Mouse (Mus musculus): ENCODE data around the gene Gorab. TPM values are rescaled to one million over a fixed set of nuclear protein-coding genes. Genes with fewer than 3 reads are reported as not detected.
A peak's percentile ranks its signal among the peaks of the same experiment; 100 is the strongest.

The Gorab gene
- total RNA-seq (2021): 10 to 100 TPM; 10.1 to 10.5 TPM
- long read RNA-seq, experiment 1, transcript Gorab-201 (5 exons, 2,538 nt): major isoform, 10 of 15 reads
- long read RNA-seq, experiment 1, partial matches to known transcripts: 3 of 15 reads
- long read RNA-seq, experiment 1, other reads (novel, unspliced or antisense): 2 of 15 reads
- long read RNA-seq, experiment 2, transcript Gorab-201 (5 exons, 2,538 nt): major isoform, 8 of 8 reads
- long read RNA-seq, experiment 2, partial matches to known transcripts: 0 of 8 reads
- long read RNA-seq, experiment 2, other reads (novel, unspliced or antisense): 0 of 8 reads

DNA sequence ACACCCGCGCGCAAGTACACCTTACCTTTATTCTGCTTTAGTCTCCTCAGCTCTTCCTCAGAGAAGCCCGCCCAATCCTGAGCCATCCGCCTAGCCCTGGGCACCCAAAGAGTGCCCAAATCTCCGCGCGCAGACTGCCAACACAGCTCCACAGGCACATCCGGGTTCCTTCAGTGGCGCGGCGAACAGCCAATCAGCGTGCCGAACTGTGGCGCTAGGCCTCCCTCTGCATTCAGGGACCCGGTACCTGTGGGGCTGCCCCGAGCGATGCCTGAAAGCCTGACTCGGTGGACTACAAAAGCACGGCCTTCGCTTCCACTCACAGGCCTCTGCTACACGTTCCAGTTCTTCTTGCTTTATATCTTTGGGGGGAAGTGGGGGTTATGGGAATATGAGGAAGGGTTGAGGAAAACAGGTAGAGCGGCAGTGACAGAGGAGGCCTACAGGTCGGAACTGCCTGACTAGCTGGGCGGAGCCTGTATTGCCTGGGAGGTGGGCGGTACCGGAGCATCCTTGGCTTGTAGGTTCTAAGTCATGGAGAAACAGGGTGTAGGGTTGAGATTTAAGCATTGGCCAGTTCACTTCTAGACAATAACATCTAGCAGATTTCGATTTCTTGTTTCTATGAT is at the start of gene Gorab:
Gene Gorab, minus strand, starts transcription at position 172 of the 629 bp plus-strand sequence.
- peak; percentile 96 for DNase-seq

DNA sequence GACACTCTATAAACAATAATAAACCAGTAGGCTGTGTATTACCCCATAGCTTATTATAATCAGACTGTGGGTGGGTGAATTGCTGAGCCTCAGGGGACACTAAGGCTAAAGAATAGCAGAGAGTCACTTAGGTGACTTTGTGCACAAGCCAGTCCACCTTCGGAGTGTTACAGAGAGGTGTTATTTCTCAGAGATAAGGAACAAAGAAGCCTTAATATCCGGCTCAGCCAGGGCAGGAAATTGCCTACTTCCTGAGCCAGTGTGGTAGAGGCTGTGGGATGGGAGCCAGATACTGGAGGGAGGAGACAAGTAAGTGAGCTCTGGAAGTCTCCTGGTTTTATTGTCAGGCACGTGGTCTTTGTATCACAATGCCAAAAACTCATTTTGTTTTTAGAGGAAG is 40.4 kb upstream of the Gorab start:
- DNase-seq: peak; percentile 35

DNA sequence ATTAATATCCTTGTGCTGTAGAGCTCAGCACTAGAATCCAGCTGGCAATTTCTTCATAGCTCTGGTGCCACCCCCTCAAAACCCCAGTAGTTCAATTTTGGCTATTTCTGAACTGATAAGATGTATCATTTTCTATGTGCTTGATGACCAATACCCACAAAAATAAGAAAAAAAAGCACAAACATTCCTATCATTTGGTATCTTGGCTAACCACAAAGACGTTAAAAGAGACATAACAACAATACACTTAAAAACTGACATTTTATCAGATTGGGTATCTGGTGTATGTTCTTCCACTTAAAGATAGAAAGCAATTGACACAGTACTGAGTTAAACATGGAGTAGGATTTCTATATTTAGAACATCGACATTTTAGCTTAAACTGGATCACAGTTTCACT is 35.5 kb upstream of the Gorab start:
- DNase-seq: no peak

DNA sequence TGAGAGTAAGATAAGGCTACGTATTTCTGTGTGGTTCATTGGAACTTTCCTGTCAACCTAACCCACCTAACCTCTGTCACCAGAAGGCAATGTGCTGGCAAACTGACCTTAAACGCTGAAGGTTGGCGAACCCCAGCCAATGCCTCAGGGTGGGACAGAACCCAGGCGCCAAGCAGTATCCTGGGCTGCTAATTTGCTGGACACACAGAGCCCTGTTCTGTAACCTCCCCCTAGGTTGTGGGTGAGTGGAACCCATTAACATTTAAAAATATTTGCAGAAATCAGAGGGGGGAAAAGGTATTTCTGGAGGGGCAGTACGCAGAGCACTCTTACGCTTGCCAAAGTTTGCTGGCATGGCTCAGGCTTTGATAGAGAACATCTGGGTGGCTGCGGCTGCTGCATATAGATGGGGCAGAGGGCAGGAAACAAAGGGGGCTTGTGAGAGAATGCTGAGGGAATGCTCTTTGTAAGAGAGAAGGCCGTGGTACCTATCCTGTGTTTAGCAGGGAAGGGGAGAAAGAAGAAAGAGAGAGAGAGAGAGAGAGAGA is 20.1 kb upstream of the Gorab start:
- DNase-seq: no peak

DNA sequence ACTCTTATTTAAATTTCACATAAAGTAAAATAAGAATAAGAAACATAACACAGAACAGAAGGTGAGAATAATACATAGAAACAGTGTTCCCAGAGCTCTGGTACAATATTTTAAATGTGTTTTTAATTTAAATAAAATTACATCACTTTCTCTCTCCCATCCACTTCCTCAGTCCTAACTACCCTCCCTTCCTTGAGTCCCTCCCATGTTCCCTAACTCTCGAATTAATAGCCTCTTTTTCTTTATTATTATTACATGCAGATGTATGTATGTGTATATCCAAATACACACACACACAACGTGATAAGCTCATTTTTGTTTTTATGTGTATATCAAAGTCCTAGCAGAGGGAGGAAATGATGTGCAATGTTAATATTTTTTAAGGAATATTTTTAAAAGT is 13.7 kb upstream of the Gorab start:
- DNase-seq: no peak

DNA sequence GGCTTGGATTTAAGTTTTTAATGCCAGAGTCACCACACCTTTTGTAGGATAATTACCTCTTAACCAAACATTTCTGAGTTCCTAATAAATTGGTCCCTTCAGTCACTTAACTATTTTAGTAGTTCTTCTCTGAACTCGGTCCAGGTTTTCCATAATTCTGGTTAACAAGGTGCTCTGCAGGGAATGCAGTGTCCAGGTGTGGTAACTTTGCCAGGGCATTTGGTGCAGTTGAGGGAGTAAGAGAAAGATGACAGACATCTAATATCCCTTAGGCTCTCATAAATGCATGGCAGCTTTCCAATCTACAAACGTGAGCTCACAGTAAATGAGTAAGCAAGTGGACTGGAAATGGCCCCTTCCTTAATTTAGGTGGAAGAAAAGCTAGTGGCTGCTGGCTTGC is 10.7 kb upstream of the Gorab start:
- no peak for DNase-seq

DNA sequence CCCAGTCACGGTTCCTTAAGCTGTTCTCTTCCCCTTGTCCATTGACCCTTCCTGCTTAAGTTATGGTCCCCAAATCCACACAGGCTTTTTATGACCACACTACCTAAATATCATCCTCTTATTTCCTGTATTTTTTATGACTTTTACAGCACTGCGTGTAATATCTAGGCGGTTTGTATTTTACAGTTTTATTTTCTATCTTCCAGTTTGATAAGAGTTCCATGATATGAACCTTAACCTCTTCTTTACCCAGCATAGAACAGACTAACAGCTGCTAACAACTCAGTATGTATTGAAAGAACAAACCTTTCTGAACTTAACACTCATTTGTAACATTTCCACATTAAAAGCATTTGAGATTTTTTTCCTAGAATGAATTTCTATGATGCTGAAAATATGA is 2.7 kb upstream of the Gorab start:
- no peak for DNase-seq

DNA sequence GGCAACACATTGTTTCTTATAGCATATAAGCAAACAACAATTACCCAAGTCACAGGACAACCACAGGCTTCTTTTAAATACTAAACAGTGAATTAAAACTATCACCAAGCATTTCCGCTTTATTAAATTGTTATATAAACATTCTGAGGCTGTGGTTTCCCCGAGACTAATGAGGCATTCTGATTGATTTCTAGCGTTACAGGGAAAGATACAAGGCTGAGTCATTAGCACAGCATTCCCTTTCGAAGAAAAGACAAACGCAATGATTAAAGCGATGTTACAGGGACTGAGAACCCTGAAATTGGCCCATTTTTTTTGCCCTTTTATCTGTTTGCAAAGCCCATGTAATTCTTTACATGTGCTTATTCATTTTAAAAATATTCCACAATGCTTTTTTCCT is 12.1 kb downstream of the Gorab start:
- DNase-seq: no peak

DNA sequence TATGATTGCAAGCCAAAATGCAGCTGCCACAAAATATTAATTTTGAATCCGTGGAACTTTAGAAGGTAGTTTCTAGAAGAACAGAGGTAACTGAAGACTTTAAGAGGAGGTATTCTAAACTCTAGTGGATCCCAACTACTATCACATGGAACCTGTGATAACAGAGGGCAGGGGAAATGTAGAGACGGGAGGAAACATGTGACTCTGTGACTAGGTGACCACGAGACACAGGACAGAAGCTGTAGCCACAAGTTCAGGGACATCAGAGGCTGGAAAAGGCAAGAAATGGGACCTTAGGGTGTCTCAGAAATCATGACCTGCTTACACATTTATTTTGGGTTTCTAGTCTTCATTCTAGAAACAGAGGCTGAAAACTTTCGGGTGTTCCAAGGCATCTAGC is 13.4 kb downstream of the Gorab start:
- no peak for DNase-seq

DNA sequence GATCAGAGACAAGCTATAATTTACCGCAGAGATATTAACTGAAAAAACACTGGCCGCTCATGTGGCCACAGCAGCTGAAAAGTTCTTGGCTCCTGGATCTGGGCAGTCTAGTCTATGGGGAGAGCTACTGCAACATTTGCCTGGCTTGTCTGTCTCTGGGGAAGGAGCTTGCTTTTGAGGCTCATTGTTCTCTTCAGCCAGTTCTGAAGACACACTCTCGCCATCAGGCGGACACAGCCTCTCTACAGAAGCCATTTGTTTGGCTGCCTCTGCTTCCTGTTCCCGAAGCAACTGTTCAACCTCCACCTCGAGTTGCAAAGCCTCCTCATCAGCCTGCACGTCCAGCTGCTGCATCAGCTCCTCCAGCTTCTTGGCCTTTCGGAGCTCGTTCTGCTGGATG is 17.3 kb downstream of the Gorab start:
- peak; percentile 26 for DNase-seq

DNA sequence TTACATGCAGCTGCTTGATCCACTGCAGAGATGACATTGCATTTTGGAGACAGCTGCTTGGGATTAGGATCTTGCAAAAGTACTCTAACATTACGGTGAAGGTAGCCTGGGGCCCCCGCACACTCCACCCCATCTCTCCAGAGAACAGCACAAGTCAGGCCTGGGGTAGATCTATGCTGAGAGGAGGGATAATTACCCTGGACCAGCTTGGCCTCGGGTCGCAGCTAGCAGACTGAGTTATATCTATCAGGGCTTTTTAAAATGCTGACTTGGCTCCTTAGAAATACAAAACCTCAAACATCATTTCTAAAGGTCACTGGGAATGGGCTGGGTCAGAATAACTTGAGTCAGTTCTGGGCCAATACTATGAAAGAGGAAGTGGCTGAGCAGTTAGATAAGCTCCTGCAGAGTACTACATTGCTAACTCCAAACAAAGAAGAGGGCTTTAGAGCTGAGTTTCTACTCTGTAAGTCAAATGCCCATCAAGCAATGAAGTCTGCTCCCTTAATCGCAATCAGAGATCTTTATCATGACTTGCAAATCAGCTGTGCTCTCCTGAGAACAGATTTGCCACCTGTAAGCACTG is 19.9 kb downstream of the Gorab start:
- DNase-seq: no peak

DNA sequence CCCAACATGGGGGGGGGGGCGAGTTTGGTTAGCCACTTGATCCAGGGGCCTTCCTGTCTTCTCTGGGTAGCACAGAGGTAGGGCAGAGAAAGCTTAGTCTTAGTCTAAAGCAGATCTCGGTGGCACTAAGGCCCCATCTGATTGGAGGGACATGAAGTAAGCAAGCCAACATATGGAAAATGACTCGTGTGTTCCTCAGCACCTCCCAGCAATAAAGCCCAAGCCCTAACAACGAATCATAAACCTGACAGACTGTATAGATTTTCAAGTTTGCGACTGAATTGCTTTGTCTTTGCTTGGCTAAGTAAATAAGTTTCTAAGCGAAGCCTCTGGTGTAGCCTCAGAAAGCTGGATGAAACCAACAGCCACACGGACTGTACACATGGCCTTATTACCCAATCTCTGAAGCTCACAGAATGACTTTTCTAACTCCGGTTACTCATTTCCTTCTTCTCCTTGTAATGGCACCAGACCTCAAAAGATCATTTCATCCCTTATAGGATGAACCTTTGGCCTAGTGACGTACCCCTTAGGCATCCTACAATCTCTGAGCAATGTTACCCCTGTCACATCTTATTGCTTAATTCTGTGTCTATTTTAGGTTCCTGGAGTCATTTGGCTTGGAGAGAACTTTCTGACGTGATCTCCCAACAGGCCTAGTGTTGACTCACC is 21.3 kb downstream of the Gorab start:
- DNase-seq: no peak

DNA sequence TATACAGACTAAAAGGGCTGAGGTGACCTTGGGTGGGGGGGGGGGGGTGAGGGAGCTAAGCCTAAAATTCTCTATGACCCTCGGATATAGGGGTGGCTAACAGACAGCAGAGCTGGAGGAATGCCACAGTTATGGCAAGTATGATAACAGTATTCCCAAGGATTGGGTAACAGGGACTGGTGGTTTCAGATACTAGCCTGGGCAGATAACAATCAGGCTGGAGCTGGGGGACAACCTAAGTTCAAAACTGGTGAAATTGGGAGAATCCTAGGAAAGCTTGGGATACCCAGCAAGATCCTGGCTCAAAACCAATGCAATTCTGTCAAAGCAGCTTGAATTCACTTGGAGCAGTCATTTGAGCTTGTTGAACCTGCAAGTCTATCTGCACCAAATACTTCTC is 22.9 kb downstream of the Gorab start:
- DNase-seq: no peak

DNA sequence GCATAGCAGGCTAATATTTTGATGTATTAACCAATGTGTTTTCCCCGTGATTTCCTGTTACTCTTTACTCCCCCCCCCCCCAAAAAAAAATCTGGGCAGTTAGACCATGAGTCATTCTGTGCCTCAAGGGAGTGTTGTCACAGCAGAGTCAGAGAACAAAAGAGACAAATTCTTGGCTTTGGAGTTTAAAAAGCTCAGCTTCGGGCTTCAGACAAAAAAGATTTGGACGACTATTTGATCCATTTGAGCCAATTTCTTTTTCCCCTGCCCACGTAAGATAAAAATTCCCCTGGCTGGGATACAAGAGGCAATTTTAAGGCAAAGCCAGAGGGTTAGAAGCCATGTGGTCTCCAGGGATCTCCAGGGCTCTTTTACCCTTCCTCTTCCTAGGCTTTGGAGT is 23.4 kb downstream of the Gorab start:
- DNase-seq: peak; percentile 41

DNA sequence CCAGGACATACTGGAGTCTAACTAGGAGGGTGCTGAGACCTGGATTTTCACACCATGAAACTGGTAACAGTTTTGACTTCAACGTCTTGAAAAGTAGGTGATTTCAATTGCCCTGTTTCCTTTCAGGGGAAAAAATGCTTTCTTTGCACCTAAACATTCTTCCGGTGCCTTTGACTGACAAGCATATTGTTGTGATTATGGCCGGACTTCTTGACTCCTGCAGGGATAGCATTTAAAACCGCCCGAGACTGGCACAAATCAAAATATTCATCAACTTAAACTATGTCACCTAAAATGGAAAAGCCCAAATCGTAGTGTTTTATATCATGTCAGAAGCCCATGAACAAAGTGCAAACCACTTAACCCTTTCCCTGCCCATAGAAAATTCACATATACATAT is 25.5 kb downstream of the Gorab start:
- DNase-seq: no peak

DNA sequence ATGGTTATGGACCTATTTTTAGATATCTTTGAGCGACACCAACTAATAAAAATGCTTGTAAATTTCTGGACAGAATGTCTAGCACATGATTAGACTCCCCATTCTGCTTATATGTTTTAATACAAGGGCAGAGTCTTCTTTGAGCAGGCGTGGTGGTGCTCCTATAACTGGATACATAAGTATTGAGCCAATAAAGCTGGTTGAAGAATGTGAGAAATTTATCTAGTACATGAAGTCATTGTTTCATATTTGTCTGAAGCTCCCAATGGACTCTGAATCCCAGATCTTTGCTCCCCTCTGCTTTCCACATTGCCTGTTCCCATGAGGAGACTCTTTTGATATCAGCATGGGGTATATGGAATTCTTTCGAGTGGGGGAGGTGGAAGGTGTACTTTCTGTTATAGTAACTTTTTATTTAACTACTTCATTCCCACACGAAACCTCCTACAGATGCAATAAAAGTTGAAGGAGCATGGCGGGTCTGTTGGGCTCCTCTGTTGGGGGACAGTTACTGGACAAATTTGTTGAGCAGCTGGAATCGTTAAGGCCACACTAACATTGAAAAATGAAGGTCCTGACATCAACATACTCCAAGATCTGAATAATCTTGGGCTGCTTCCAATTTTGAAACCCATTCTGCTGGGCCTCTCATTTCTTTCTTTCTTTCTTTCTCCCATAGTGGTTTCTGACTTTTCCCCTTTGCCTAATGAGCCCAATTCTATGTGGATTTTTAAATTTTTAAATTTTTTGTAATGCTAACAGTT is 26.5 kb downstream of the Gorab start:
- DNase-seq: no peak

DNA sequence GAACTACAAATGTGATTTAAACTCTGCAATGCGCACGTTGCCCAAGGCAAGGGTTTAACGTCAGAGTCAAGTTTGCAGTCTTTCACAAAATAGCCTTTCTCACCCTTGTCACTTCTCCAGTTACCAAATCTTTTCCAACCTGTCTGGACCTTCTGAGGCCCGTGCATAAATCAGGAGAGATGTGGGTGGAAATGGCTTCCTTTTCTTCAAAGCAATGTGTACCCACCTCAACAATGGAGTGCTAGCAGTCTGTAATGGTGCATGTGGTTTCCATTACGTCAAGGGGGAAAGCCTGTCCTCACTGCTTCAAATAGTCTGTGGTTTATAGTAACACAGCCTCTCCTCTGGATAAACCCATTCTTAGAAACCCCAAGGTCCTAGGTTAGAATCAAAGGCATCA is 29.0 kb downstream of the Gorab start:
- no peak for DNase-seq

DNA sequence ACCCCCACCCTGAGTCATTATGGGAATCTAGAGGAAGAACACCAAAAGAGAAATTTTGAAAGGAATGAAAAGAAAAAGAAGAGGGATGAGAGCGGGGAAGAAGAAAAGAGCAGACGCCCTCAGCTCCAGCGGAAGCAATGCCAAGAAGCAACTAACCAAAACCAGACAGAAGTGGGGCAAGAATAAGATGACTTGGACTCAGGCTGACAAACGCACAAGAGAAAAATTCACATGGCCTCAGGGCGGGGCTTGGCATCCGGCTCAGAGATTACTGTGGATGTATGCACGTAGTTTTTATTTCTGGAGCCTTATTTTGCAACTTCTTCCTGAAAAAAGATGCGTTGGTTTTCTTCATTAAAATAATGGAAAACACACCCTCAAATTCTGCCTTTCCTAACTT is 41.3 kb downstream of the Gorab start:
- DNase-seq: no peak

DNA sequence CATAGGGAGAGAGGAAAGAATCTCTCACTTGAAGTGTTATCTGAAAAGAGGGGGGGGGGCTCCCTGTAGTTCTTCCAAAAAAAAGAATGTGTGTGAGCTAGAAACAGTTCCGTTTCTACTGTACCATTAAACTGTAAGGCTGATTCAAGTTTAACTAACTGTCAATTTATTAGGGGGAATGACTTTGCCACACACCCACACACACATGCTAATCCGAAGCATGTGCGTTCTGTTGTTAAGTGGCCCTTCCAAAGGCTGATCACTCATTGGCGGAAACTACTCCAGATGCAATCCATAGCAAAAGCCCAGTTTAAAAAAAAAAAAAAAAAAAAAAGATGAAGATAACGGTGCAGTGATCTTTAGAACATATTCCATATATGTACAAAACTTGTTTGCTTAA is 42.1 kb downstream of the Gorab start:
- no peak for DNase-seq

DNA sequence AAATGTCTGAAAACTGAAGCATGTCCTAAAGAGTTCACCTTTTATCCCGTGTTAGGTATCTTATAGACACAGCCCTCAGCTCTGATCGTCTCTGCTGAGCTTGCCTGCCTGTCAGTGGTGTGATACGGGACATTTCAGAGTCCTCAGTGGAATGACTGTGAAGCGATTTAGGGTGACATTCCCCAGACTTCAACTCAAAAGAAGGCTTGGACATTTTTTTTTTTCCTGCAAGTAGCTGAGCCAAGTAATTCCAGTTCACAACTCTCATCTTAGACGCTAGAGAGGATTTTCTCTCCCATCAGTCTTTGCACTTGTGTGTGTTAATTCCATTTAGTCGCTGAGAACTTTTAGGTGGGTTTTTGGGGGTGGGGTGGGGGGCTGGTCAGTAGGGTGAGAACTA is 42.7 kb downstream of the Gorab start:
- no peak for DNase-seq

DNA sequence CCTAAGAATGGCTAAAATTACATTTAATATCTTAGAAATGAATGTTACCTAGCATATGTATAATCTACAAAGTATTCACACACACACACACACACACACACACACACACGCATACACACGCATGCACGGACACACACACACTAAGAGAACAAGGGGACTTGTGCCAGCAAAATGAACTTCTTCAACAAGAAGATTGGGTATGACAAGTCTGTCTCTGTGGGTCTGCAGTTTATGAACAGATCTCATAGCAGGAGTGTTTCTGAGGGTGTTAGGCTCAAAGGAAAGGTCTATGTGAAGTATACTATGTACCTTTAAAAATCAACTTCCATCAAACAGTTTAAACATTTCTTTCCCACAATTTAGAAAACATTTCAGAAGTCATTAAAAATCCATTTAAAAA is 43.9 kb downstream of the Gorab start:
- no peak for DNase-seq

DNA sequence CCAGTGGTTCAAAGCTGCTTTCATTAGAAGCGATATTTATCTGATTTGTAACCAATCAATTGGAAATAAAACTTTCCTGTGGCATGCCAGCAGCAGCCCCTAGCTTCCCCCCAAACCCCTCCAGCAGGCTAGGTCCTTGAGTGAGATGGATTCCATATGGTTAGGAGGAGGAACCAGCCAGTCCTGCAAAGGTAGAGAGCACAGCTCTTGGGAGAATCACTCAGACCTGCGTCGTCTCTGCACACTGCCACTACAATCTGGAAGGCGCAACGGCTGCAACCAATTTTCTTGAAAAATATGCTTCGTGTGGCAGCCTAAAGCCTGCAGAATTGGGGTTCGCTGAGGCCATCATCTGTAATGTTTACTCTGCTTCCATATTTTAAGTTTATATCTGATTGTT is 45.3 kb downstream of the Gorab start:
- DNase-seq: no peak
